Mouse (Mus musculus) embryonic fibroblast, embryonic 13.5 days (primary cell): ENCODE data around the gene Rufy3.

Experiments
- CTCF ChIP-seq: IDR thresholded peaks from 2 replicates; pipeline ENCODE4 v1.5.1; 2011; ENCODE audit warnings: mild to moderate bottlenecking, control low read depth, low read length, moderate library complexity, borderline replicate concordance; ENCODE audit not compliant: insufficient read depth
- POLR2A ChIP-seq: IDR thresholded peaks from 2 replicates; pipeline ENCODE4 v1.6.1; 2011; ENCODE audit warnings: low read depth, mild to moderate bottlenecking, control low read depth, low read length, moderate library complexity

- TF ChIP-seq CTCF (no peak), POLR2A (no peak)
Observed at GRCm38 (mm10) chr5:88545536-88545935, 19.3 kb upstream of the Rufy3 start.
